Mouse (Mus musculus) limb, embryonic 14.5 days (tissue): ENCODE results near the gene Npas4. TPM values are rescaled to one million over a fixed set of nuclear protein-coding genes. Genes with fewer than 3 reads are reported as not detected.
"Not testable (repeated sequence)": the region's sequence is repeated elsewhere in the genome, so short reads cannot be mapped to it uniquely, and the experiment has no call there.

Source experiments
- ATAC-seq: fragments of 200-750 bp; cut with Nextera tagmentation; 2 replicates; pipeline ENCODE4 v1.8.0; 2017; ENCODE audit warnings: low read depth, moderate number of reproducible peaks, moderate TSS enrichment; ENCODE audit not compliant: low FRiP score
- DNase-seq: peaks from one replicate; pipeline ENCODE4 v3.0.0-alpha.2; 2015; ENCODE audit warnings: low spot score
- H3K27ac ChIP-seq: fragments of 300-500 bp; sonication (generic); replicated peaks from 2 replicates; pipeline ENCODE4 v1.5.1; 2014; ENCODE audit warnings: low read depth, mild to moderate bottlenecking, low read length, moderate library complexity, mixed read lengths
- H3K27me3 ChIP-seq: fragments of 300-500 bp; sonication (generic); 2 replicates; pipeline ENCODE4 v1.6.1; 2014; ENCODE audit warnings: low read length, mixed read lengths; ENCODE audit not compliant: control insufficient read depth, insufficient read depth
- H3K36me3 ChIP-seq: fragments of 300-500 bp; sonication (generic); 2 replicates; pipeline ENCODE4 v1.6.1; 2014; ENCODE audit warnings: mild to moderate bottlenecking, low read length, moderate library complexity, mixed read lengths; ENCODE audit not compliant: control insufficient read depth, insufficient read depth
- H3K4me1 ChIP-seq: fragments of 300-500 bp; sonication (generic); 2 replicates; pipeline ENCODE4 v1.6.1; 2014; ENCODE audit warnings: antibody characterized with exemption, low read length, mixed read lengths; ENCODE audit not compliant: control insufficient read depth, insufficient read depth
- H3K4me2 ChIP-seq: fragments of 300-500 bp; sonication (generic); replicated peaks from 2 replicates; pipeline ENCODE4 v1.6.1; 2014; ENCODE audit warnings: low read depth, mild to moderate bottlenecking, low read length, moderate library complexity; ENCODE audit not compliant: severe bottlenecking
- H3K4me3 ChIP-seq: fragments of 300-500 bp; sonication (generic); replicated peaks from 2 replicates; pipeline ENCODE4 v1.5.1; 2014; ENCODE audit warnings: low read length
- H3K9ac ChIP-seq: fragments of 300-500 bp; sonication (generic); 2 replicates; pipeline ENCODE4 v1.6.1; 2014; ENCODE audit warnings: mild to moderate bottlenecking, low read depth, low read length, moderate library complexity; ENCODE audit not compliant: severe bottlenecking
- H3K9me3 ChIP-seq: fragments of 300-500 bp; sonication (generic); 2 replicates; pipeline ENCODE4 v1.6.1; 2016; ENCODE audit warnings: low read length; ENCODE audit not compliant: control insufficient read depth
- POLR2A ChIP-seq: fragments of 200-500 bp; IDR thresholded peaks from 2 replicates; pipeline ENCODE4 v1.8.0; 2012; ENCODE audit warnings: inconsistent platforms, mild to moderate bottlenecking, moderate library complexity, borderline replicate concordance; ENCODE audit not compliant: insufficient read depth, insufficient read length; ENCODE audit errors: extremely low read depth
- WGBS: fragments of 180-500 bp; shearing (Covaris S2); extraction: QIAGEN DNeasy Blood & Tissue Kit; methylation state at CpG from one replicate; pipeline ENCODE4 v1.1.7; 2014; 5-methylcytosine and 5-hydroxymethylcytosine counted together
- polyA plus RNA-seq, 2 experiments: library from polyadenylated mRNA; depleted of rRNA in 1 of 2; stranded (reverse) in 1 of 2; unstranded in 1 of 2; fragments of >200 nt; fragmentation: Nextera tagmentation in 1 of 2; extraction: Ambion mirVana in 1 of 2; gene quantifications; 2 replicates each; pipeline versions ENCODE4 v1.2.1 to v1.2.3; 2012 to 2014

Npas4 gene
- polyA plus RNA-seq, 2 experiments: 0.50 TPM; not detected in 1

- no peak overlapping the region for H3K4me2 ChIP-seq
- DNase-seq: no peak
- ATAC-seq: no peak
- peaks cover 3% of the 10 kb centered on the region; the same call in 1 of the 2 replicates for H3K4me1 ChIP-seq
- WGBS: 80% methylated on average over 4 of the region's 4 CpGs
- no peak overlapping the region for H3K4me3 ChIP-seq
- H3K9ac ChIP-seq: no peak overlapping the region
- no peaks in the 10 kb centered on the region for H3K36me3 ChIP-seq
- H3K27ac ChIP-seq: no peak overlapping the region
- no peaks in the 10 kb centered on the region for H3K27me3 ChIP-seq
- H3K9me3 ChIP-seq: no peaks in the 10 kb centered on the region
- no peak for TF ChIP-seq POLR2A
Measured at GRCm38 (mm10) chr19:5017611-5018010, 27.5 kb upstream of the Npas4 start.

- Histone ChIP-seq H3K36me3 (no peaks in the 10 kb centered on the region), H3K27ac (0 out of 2 replicates have a peak overlapping the region, but pooled peaks have one; percentile 3), H3K4me2 (no peak overlapping the region), H3K27me3 (no peaks in the 10 kb centered on the region), H3K9me3 (no peaks in the 10 kb centered on the region), H3K9ac (no peak overlapping the region), H3K4me1 (peaks cover 3% of the 10 kb centered on the region; the same call in 1 of the 2 replicates), H3K4me3 (no peak overlapping the region)
- TF ChIP-seq POLR2A: no peak
- 22% methylated on average over 12 of the region's 12 CpGs for WGBS
- ATAC-seq (peak; percentile 23; the same call in 1 of the 2 replicates), DNase-seq (peak; percentile 60)
Measured at GRCm38 (mm10) chr19:5016782-5017181, 26.7 kb upstream of the Npas4 start.

GRCm38 (mm10) chr19:5016221-5016742, 26.2 kb upstream of the Npas4 start:
- ATAC-seq (peak; percentile 65), DNase-seq (peak; percentile 62)
- Histone ChIP-seq H3K27ac (0 out of 2 replicates have a peak overlapping the region, but pooled peaks have one; percentile 3), H3K9me3 (no peaks in the 10 kb centered on the region), H3K36me3 (no peaks in the 10 kb centered on the region), H3K4me1 (peaks cover 3% of the 10 kb centered on the region; the same call in 1 of the 2 replicates), H3K9ac (no peak overlapping the region), H3K27me3 (no peaks in the 10 kb centered on the region), H3K4me3 (no peak overlapping the region), H3K4me2 (no peak overlapping the region)
- WGBS: 35% methylated on average over 10 of the region's 10 CpGs
- TF ChIP-seq POLR2A: no peak

GRCm38 (mm10) chr19:5014961-5015398, 24.9 kb upstream of the Npas4 start:
- Histone ChIP-seq H3K27ac (no peak overlapping the region), H3K9ac (no peak overlapping the region), H3K4me2 (no peak overlapping the region), H3K9me3 (no peaks in the 10 kb centered on the region), H3K4me1 (peaks cover 3% of the 10 kb centered on the region; the same call in 1 of the 2 replicates), H3K4me3 (no peak overlapping the region), H3K36me3 (no peaks in the 10 kb centered on the region), H3K27me3 (no peaks in the 10 kb centered on the region)
- no peak for TF ChIP-seq POLR2A
- DNase-seq (peak; percentile 52), ATAC-seq (no peak)
- WGBS: 15% methylated on average over 8 of the region's 8 CpGs

- H3K9ac ChIP-seq: no peak overlapping the region
- 56% methylated on average over 8 of the region's 8 CpGs for WGBS
- no peaks in the 10 kb centered on the region for H3K27me3 ChIP-seq
- H3K4me3 ChIP-seq: no peak overlapping the region
- H3K27ac ChIP-seq: no peak overlapping the region
- TF ChIP-seq POLR2A: no peak
- no peak for ATAC-seq
- H3K36me3 ChIP-seq: no peaks in the 10 kb centered on the region
- no peaks in the 10 kb centered on the region for H3K9me3 ChIP-seq
- H3K4me2 ChIP-seq: no peak overlapping the region
- no peak for DNase-seq
- H3K4me1 ChIP-seq: peaks cover 3% of the 10 kb centered on the region; the same call in 1 of the 2 replicates
Measured at GRCm38 (mm10) chr19:5013138-5013537, 23.0 kb upstream of the Npas4 start.

DNA sequence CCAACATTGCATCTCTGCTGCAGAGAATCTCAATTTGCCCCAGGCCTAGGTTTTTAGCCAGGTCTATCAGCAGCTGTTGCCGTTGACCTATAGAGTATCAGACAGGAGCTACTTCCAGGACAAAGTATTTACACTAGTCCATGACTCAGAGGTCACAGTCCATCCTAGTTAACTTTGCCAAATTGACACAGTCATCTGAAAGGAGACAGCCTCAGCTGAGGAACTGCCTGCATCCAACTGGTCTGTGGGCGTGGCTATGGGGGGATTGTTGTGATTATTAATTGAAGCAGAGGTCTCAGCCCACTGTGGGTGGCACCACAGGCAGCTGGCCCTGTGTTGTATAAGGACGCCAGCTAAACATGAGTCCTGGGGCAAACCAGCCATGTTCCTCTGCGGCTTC, 14.8 kb upstream of the Npas4 start:
- H3K36me3 ChIP-seq: no peaks in the 10 kb centered on the region
- 66% methylated on average over 4 of the region's 4 CpGs for WGBS

DNA sequence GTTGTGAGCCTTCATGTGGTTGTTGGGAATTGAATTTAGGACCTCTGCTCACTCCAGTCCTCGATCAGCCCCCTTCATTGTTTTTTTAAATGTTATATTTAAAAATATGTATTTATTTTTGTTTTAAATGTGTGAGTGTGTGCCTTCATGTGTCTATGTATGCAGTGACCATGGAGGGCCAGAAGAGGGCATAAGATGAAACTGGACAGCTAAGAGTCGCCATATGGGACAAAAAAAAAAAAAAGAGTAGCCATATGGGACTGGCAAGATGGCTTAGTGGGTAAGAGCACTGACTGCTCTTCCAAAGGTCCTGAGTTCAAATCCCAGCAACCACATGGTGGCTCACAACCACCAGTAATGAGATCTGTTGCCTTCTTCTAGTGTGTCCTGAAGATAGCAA, 13.5 kb upstream of the Npas4 start:
- not testable (repeated sequence) for H3K27ac ChIP-seq, H3K27me3 ChIP-seq, DNase-seq, H3K4me2 ChIP-seq, H3K4me1 ChIP-seq, ATAC-seq, H3K9me3 ChIP-seq, H3K4me3 ChIP-seq, H3K9ac ChIP-seq, H3K36me3 ChIP-seq
- WGBS: 59% methylated on average over 2 of the region's 2 CpGs

More for the DNA sequence above, 14.8 kb upstream of the Npas4 start:
- DNase-seq (no peak), ATAC-seq (no peak)
- peaks cover 4% of the 10 kb centered on the region; the same call in 1 of the 2 replicates for H3K4me1 ChIP-seq
- H3K9me3 ChIP-seq: no peaks in the 10 kb centered on the region
- no peak overlapping the region for H3K4me3 ChIP-seq
- no peak overlapping the region for H3K4me2 ChIP-seq
- H3K9ac ChIP-seq: no peak overlapping the region
- no peak for TF ChIP-seq POLR2A
- H3K27me3 ChIP-seq: no peaks in the 10 kb centered on the region
- H3K27ac ChIP-seq: no peak overlapping the region
